Mouse (Mus musculus) kidney, embryonic 16.5 days (tissue): ENCODE results near the gene Msln. TPM values are rescaled to one million over a fixed set of nuclear protein-coding genes. Genes with fewer than 3 reads are reported as not detected.

Experiments used
- ATAC-seq: fragments of 200-750 bp; cut with Nextera tagmentation; 2 replicates; pipeline ENCODE4 v1.8.0; 2017; ENCODE audit warnings: moderate TSS enrichment; ENCODE audit not compliant: low FRiP score, low TSS enrichment
- H3K27ac ChIP-seq: fragments of 300-500 bp; sonication (generic); 2 replicates; pipeline ENCODE4 v1.5.1; 2014; ENCODE audit warnings: low read length
- H3K27me3 ChIP-seq: fragments of 300-500 bp; sonication (generic); 2 replicates; pipeline ENCODE4 v1.6.1; 2014; ENCODE audit warnings: low read length, control low read depth, mixed read lengths; ENCODE audit not compliant: insufficient read depth
- H3K36me3 ChIP-seq: fragments of 300-500 bp; sonication (generic); 2 replicates; pipeline ENCODE4 v1.6.1; 2014; ENCODE audit warnings: low read length, control low read depth, mixed read lengths; ENCODE audit not compliant: insufficient read depth
- H3K4me1 ChIP-seq: fragments of 300-500 bp; sonication (generic); 2 replicates; pipeline ENCODE4 v1.6.1; 2014; ENCODE audit warnings: low read length, control low read depth, mixed read lengths; ENCODE audit not compliant: insufficient read depth
- H3K4me2 ChIP-seq: fragments of 300-500 bp; sonication (generic); replicated peaks from 2 replicates; pipeline ENCODE4 v1.6.1; 2014; ENCODE audit warnings: low read depth, low read length
- H3K4me3 ChIP-seq: fragments of 300-500 bp; sonication (generic); 2 replicates; pipeline ENCODE4 v1.5.1; 2014; ENCODE audit warnings: mild to moderate bottlenecking, low read length
- H3K9ac ChIP-seq: fragments of 300-500 bp; sonication (generic); replicated peaks from 2 replicates; pipeline ENCODE4 v1.6.1; 2014; ENCODE audit warnings: low read length
- H3K9me3 ChIP-seq: fragments of 300-500 bp; sonication (generic); 2 replicates; pipeline ENCODE4 v1.6.1; 2016; ENCODE audit warnings: low read length, control low read depth
- WGBS: fragments of 180-500 bp; shearing (Covaris S2); extraction: QIAGEN DNeasy Blood & Tissue Kit; methylation state at CpG from one replicate; pipeline ENCODE4 v1.1.7; 2014; 5-methylcytosine and 5-hydroxymethylcytosine counted together
- polyA plus RNA-seq: library from polyadenylated mRNA; unstranded; fragments of >200 nt; fragmentation: Nextera tagmentation; extraction: Ambion mirVana; gene quantifications from 2 replicates; pipeline ENCODE4 v1.2.1, GENCODE M21; 2015

The Msln gene
- polyA plus RNA-seq, result 6.9 and 7.8 TPM in 2 replicates

DNA sequence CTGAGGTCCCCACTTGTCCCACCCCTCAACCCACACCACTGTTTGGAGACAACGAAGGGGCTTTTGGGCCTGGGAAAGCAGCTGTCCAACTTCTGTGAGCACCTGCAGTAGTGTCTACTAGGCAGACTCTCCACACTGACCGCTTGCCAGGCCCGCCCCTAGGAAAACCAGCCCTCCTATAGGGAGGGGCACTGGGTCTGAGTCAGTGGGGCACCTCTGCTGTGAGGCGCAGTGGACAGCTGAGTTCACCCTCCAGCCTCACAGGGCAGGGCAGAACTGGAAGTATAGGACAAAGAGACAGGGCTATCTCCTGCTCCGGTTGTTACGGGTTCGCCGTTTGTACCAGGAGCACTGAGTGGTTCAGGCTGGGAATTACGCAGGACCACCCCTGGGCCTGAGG is at the start of gene Msln:
TSS of gene Msln (minus strand) at position 138 of the 400 bp plus-strand sequence.
- Histone ChIP-seq H3K27me3 (no peaks in the 10 kb centered on the region), H3K9ac (no peak within 1 kb of the TSS), H3K36me3 (no peaks in the 10 kb centered on the region), H3K4me3 (no peak within 1 kb of the TSS), H3K4me1 (no peaks in the 10 kb centered on the region), H3K9me3 (no peaks in the 10 kb centered on the region), H3K27ac (no peak within 1 kb of the TSS), H3K4me2 (no peak within 1 kb of the TSS)
- 87% methylated on average over 9 of the region's 9 CpGs for WGBS
- no peak for ATAC-seq

DNA sequence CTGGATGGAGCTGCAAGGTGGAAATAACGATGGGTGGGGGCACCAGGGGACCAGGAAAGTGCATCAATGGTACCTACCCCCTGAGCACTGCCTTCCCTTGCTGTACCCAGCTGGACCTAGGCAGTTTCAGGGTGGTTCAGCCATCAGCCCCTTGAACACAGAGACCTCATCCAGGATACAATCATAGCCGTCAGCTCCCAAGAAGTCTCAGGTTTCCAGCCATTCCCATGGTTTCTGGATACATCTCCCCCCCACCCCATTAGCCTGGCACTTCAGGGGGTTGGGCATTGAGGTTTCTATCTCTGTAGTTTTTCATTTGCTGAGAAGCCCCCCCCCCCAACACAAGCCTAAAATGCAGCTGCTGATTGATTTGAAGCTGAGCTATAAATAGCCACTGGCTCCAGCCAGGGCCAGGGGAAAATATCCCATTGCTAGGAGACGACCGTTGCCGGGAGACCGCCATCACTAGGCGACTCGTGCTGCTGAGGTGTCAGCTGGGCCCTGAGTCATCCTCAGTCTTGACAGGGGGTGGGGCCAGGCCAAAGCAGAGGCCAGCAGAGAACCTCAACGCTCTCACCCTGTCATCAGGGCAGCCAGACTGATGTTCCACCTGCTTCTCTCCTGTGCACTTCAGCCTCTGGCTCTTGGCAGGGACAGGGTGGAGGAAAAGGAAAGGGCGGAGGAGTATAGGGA is 48.8 kb upstream of the Msln start:
- H3K4me1 ChIP-seq, result no peaks in the 10 kb centered on the region
- H3K9me3 ChIP-seq, result no peaks in the 10 kb centered on the region
- peaks cover 16% of the 10 kb centered on the region for H3K27me3 ChIP-seq
- H3K9ac ChIP-seq, result no peak overlapping the region
- H3K36me3 ChIP-seq, result no peaks in the 10 kb centered on the region
- H3K4me2 ChIP-seq, result no peak overlapping the region
- H3K4me3 ChIP-seq, result no peak overlapping the region
- no peak overlapping the region for H3K27ac ChIP-seq
- ATAC-seq, result peak; percentile 23; the same call in 1 of the 2 replicates
- WGBS, result 8% methylated on average over 10 of the region's 10 CpGs

DNA sequence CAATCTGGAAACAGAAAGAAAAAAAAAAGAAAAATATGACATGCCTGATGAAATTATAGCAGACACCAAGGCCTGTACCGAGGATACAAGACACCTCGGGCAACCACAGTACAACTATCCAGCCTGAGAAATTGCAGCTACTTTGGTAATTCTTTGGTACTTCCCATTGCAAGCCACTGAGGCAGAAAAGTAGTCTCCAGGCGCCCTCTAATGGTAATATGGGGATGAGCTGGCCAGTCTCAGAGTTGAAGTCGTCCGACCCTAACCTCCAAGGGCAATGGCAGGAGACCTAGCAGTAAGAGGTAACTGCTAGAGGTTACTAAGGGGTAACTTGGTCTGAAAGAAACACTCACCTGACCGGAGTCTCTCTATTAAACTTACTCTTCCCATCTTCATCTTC is 46.9 kb upstream of the Msln start:
- H3K4me2 ChIP-seq, result no peak overlapping the region
- H3K36me3 ChIP-seq, result no peaks in the 10 kb centered on the region
- peaks cover 12% of the 10 kb centered on the region for H3K4me1 ChIP-seq
- H3K27ac ChIP-seq, result no peak overlapping the region
- no peak overlapping the region for H3K9ac ChIP-seq
- 5% methylated on average over 6 of the region's 6 CpGs for WGBS
- peaks cover 15% of the 10 kb centered on the region for H3K27me3 ChIP-seq
- ATAC-seq, result peak; percentile 37; the same call in 1 of the 2 replicates
- H3K9me3 ChIP-seq, result no peaks in the 10 kb centered on the region
- no peak overlapping the region for H3K4me3 ChIP-seq

DNA sequence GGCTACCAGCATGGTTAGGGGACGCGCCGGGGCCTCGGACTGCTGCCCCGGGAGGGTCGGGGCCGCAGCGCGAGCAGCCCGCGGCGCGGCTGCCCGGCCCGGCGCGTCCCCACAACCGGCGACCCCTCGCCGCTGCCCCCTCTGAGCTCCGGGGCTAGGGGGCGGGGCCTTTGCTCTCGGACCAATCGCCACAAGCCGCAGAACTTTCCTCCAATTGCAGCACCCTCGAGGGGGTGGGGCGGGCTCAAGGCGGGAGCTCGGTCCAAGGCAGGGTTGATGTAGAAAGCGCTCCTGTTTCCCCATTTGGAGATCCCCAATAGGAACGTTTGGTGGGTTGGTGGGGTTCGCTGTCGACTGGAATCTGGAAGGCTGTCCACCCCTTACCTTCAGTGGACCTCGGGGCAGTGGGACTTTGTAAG is 42.8 kb upstream of the Msln start, which contains the start of gene Metrn:
TSS of gene Metrn (minus strand) at position 186 of the 419 bp plus-strand sequence.
- H3K27ac ChIP-seq, result peak within 1 kb of the TSS; percentile 62

DNA sequence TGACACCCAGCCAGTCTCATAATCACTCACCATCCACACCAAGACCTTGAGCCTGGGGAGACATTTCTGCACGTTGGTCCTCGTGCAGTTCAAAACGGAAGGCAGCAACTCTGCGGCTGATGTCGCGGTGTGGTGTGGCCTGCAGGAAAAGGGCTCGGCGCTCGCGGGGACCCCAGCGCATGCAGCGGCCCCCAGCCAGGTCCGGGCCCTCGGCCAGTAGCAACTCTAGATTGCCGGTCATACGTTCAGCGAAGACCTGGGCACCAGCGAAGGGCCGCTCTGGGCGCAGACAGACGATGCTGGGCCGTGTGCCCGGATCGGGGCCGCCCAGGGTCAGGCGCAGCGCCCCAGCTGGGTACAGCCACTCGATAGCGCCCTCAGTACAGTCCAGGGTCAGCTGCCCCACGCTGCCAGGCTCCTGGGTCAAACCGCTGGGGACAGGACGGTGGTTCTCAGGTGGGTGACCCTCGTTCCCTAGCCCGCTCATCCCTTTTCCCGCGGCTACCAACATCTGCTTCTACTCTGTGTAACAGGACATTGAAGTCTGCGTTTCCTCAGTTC is 42.1 kb upstream of the Msln start:
- WGBS, result 1% methylated on average over 37 of the region's 37 CpGs
- H3K4me1 ChIP-seq, result peaks cover 53% of the 10 kb centered on the region

More for the DNA sequence above, 42.8 kb upstream of the Msln start, which contains the start of gene Metrn:
- Histone ChIP-seq H3K4me3 (peak within 1 kb of the TSS; percentile 72), H3K27me3 (no peaks in the 10 kb centered on the region; the same call in 1 of the 2 replicates), H3K4me2 (peak within 1 kb of the TSS; percentile 74), H3K36me3 (no peaks in the 10 kb centered on the region), H3K9me3 (no peaks in the 10 kb centered on the region), H3K9ac (peak within 1 kb of the TSS; percentile 81), H3K4me1 (peaks cover 50% of the 10 kb centered on the region)
- ATAC-seq, result peak; percentile 80
- 0% methylated on average over 35 of the region's 35 CpGs for WGBS

DNA sequence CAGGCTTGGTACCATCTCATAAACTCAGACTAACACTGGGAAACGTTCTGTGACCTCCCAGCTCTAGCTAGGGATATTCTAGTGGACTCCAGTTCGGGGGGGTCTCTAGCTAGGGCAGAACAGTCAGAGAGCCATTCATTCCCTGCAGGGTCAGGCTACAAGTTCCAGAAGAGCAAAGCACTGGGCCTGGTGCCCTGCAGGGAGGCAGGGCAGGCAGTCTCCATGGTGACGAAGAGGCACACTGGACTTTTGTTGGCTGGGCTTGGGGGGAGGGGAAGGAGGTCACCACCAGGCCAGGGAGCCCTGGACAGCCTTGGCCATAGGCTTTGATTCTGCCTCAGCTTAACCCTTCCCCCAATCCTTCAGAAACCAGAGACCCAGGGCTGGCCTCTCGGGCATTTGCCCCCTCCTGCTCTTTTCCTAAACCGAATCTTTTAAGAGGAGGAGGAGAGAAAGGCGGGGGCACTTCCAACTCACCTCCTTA is 41.5 kb upstream of the Msln start, which contains the start of gene AC134908.4:
TSS of gene AC134908.4 (minus strand) at position 51 of the 484 bp plus-strand sequence.
- Histone ChIP-seq H3K27ac (peak within 1 kb of the TSS; percentile 58; the same call in 1 of the 2 replicates), H3K4me1 (peaks cover 59% of the 10 kb centered on the region), H3K4me3 (peak within 1 kb of the TSS; percentile 72), H3K36me3 (no peaks in the 10 kb centered on the region), H3K9me3 (no peaks in the 10 kb centered on the region), H3K9ac (peak within 1 kb of the TSS; percentile 81), H3K27me3 (no peaks in the 10 kb centered on the region), H3K4me2 (peak within 1 kb of the TSS; percentile 74)
- ATAC-seq, result peak; percentile 23
- WGBS, result 9% methylated on average over 6 of the region's 6 CpGs

More for the DNA sequence above, 42.1 kb upstream of the Msln start:
- Histone ChIP-seq H3K27ac (peak overlapping the region; percentile 58; the same call in 1 of the 2 replicates), H3K9me3 (no peaks in the 10 kb centered on the region), H3K4me2 (peak overlapping the region; percentile 74), H3K27me3 (no peaks in the 10 kb centered on the region), H3K4me3 (peak overlapping the region; percentile 72), H3K9ac (peak overlapping the region; percentile 81), H3K36me3 (no peaks in the 10 kb centered on the region)
- no peak for ATAC-seq

DNA sequence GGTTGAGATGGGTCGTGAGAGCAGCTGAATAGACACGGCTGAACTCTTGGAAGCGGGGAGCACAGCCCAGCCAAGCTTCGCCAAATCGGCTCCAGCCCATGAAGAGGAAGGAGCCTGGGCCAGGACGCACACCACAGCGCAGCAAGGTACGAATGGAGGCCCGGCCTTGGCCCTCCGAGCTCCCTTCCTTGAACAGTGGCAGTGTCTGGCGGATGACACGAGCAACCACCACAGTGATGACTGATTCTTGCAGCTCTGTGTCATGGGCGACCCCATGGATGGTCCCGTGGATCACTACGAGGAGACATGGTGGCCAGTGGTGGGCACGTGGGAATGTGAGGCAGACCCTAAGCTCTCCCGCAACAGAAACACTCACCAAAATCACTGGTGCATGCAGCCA is 40.8 kb upstream of the Msln start:
- ATAC-seq, result no peak
- 77% methylated on average over 17 of the region's 17 CpGs for WGBS
- Histone ChIP-seq H3K36me3 (no peaks in the 10 kb centered on the region), H3K9me3 (no peaks in the 10 kb centered on the region), H3K27me3 (no peaks in the 10 kb centered on the region), H3K9ac (peak overlapping the region; percentile 81; the same call in 1 of the 2 replicates), H3K4me1 (peaks cover 63% of the 10 kb centered on the region), H3K4me2 (peak overlapping the region; percentile 74), H3K27ac (no peak overlapping the region), H3K4me3 (peak overlapping the region; percentile 72; the same call in 1 of the 2 replicates)

DNA sequence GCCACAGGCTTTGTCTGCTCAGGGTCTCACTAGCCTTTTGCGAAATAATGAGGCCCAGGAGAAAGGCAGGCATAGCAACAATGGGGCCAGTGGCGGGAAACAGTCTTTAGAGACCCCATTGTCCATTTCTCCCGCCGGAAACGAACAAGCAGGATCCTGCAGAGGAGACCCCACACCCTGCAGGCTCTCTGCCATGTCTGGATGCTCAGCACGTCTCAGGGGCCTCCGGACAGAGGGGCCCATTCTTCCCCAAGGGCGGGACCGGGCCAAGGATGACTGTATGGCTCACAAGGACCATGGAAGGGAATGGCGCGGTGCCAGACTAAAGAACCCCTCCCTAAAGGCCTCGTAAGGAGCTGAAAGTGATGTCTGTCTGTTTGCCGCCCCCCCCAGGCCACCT is 40.0 kb upstream of the Msln start:
- Histone ChIP-seq H3K27me3 (no peaks in the 10 kb centered on the region), H3K4me3 (no peak overlapping the region), H3K9ac (no peak overlapping the region), H3K27ac (peak overlapping the region; percentile 5; the same call in 1 of the 2 replicates), H3K4me2 (no peak overlapping the region), H3K9me3 (no peaks in the 10 kb centered on the region), H3K4me1 (peaks cover 63% of the 10 kb centered on the region), H3K36me3 (0 out of 2 replicates have a peak, but pooled peaks cover 2% of the 10 kb centered on the region)
- WGBS, result 79% methylated on average over 13 of the region's 13 CpGs
- no peak for ATAC-seq

DNA sequence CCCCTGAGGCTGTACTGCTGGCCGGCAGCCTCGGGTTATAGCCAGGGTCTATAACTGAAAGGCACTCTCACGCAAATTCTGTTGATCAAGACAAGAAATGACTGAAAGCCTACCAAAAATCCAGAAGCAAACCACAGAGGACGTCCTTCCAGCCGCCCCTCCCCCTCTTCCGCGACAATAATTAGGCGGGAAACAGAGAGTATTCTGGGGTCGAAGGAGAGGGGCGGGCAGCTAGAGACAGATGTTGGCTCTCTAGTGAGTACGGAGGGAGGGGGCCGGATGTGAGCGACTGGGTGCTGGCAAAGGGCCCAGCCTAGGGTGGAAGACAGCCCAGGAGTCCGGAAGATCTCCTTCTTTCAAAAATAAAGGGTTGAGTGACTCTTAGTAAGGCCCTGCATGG is 38.4 kb upstream of the Msln start, which contains the start of gene Fam173a:
TSS of gene Fam173a (minus strand) at position 287 of the 400 bp plus-strand sequence.
- Histone ChIP-seq H3K27ac (peak within 1 kb of the TSS; percentile 99), H3K27me3 (no peaks in the 10 kb centered on the region), H3K9ac (peak within 1 kb of the TSS; percentile 85), H3K9me3 (no peaks in the 10 kb centered on the region), H3K4me2 (peak within 1 kb of the TSS; percentile 93), H3K36me3 (0 out of 2 replicates have a peak, but pooled peaks cover 2% of the 10 kb centered on the region), H3K4me3 (peak within 1 kb of the TSS; percentile 95), H3K4me1 (peaks cover 62% of the 10 kb centered on the region)
- ATAC-seq, result peak; percentile 61
- under 1% methylated on average over 12 of the region's 14 CpGs for WGBS
